Mouse (Mus musculus): ENCODE results near the gene Fancd2os.

DNA sequence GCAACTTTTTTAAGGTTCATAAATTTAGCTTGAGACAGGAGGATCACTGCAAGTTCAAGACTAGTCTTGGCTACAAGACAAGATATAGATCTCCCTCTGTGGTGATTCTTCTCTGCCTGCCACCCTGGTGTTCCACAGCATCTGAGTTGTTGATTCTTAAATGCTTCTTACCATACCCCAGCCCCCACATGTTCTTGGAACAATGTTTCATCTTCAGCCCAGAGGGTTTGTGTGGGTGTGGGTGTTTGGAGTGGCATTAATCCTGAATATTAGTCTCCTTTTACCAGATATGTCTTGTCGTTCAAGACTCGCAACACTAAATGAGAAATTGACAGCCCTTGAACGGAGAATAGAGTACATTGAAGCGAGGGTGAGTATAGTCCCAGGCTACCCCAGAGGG is 15.0 kb upstream of the Fancd2os start:
- TF ChIP-seq EP300 (optimal IDR thresholded peaks at IDR 0.05): no peak
- TF ChIP-seq CTCF (IDR thresholded peaks at IDR 0.05; ENCODE audit: low read depth): no peak
